Mouse (Mus musculus) left cerebral cortex, adult 2 months (tissue): ENCODE measurements around the gene Mpnd. TPM values are rescaled to one million over a fixed set of nuclear protein-coding genes. Genes with fewer than 3 reads are reported as not detected.

Experiments used
- DNase-seq, 2 experiments: peaks; one replicate each; pipeline ENCODE4 v3.0.0; 2021 to 2022; ENCODE audit warnings: low spot score in 2 of 2, mixed read lengths in 1 of 2; ENCODE audit errors: extremely low spot score in 1 of 2
- H3K27ac ChIP-seq: fragments of 200-600 bp; 2 replicates; pipeline ENCODE4 v1.8.1; 2022
- H3K4me3 ChIP-seq: fragments of 200-600 bp; 2 replicates; pipeline ENCODE4 v1.8.1; 2022
- CTCF ChIP-seq: fragments of 200-600 bp; IDR thresholded peaks from 2 replicates; pipeline ENCODE4 v1.8.1; 2022; ENCODE audit warnings: antibody characterized with exemption, mild to moderate bottlenecking, moderate library complexity
- intact Hi-C: fragments of 180-260 bp; cut with DNase I; formaldehyde crosslinking; loops from one replicate; pipeline ENCODE4 v1.15.1; 2025
- total RNA-seq, 2 experiments: library from RNA; stranded (reverse); gene quantifications; 2 replicates each; pipeline ENCODE4 v1.2.3; 2021

Gene Mpnd
- total RNA-seq, 2 experiments from 2014 or later, result 90.8 to 91.2 TPM

GRCm38 (mm10) chr17:55986030-55986961, 19.2 kb upstream of the Mpnd start, which contains the start of gene Fsd1:
Gene Fsd1 (plus strand): TSS chr17:55986509.
- Histone ChIP-seq H3K27ac (peak within 1 kb of the TSS; percentile 88), H3K4me3 (peak within 1 kb of the TSS; percentile 73)
- no peak for TF ChIP-seq CTCF
- peak; percentile 80 to 85 for DNase-seq
- intact Hi-C loops, result no loop called here

GRCm38 (mm10) chr17:55990278-55990898, 15.1 kb upstream of the Mpnd start:
- DNase-seq, result no peak
- Histone ChIP-seq H3K4me3 (no peak overlapping the region), H3K27ac (no peak overlapping the region)
- no peak for TF ChIP-seq CTCF
- intact Hi-C loops, result no loop called here

GRCm38 (mm10) chr17:55996007-55996406, 9.5 kb upstream of the Mpnd start:
- DNase-seq, result no peak
- intact Hi-C loops, result no loop called here
- H3K4me3 ChIP-seq, result no peak overlapping the region
- H3K27ac ChIP-seq, result no peak overlapping the region
- no peak for TF ChIP-seq CTCF

GRCm38 (mm10) chr17:55999794-56000499, 5.6 kb upstream of the Mpnd start:
- no peak for DNase-seq
- H3K4me3 ChIP-seq, result no peak overlapping the region
- no peak overlapping the region for H3K27ac ChIP-seq
- intact Hi-C loops, result no loop called here
- TF ChIP-seq CTCF, result no peak

GRCm38 (mm10) chr17:56003000-56003399, 2.5 kb upstream of the Mpnd start:
- H3K27ac ChIP-seq, result no peak overlapping the region
- no peak for TF ChIP-seq CTCF

GRCm38 (mm10) chr17:56006956-56007355, 1.4 kb downstream of the Mpnd start:
- no peak for DNase-seq
- Histone ChIP-seq H3K27ac (no peak overlapping the region), H3K4me3 (no peak overlapping the region)
- intact Hi-C loops, result no loop called here
- TF ChIP-seq CTCF, result no peak

More at GRCm38 (mm10) chr17:56003000-56003399, 2.5 kb upstream of the Mpnd start:
- DNase-seq, result no peak
- intact Hi-C loops, result no loop called here
- no peak overlapping the region for H3K4me3 ChIP-seq

- peak overlapping the region; percentile 95 for H3K27ac ChIP-seq
- intact Hi-C loops, result no loop called here
- no peak; the same call in 1 of the 2 replicates for TF ChIP-seq CTCF
- no peak for DNase-seq
- H3K4me3 ChIP-seq, result peak overlapping the region; percentile 96
These were observed 2.2 kb downstream of the Mpnd start for GRCm38 (mm10) chr17:56007444-56008355.

GRCm38 (mm10) chr17:56008356-56009087, 3.0 kb downstream of the Mpnd start:
- peak; percentile 88 to 92 for DNase-seq
- TF ChIP-seq CTCF, result no peak
- intact Hi-C loops, result loop anchor here (1.0 kb wide), 1 partner anchor 49 kb away; the partner anchor contains the start of gene Yju2
- Histone ChIP-seq H3K27ac (peak overlapping the region; percentile 95), H3K4me3 (peak overlapping the region; percentile 96)

- peak; percentile 54 for TF ChIP-seq CTCF
- peak overlapping the region; percentile 96 for H3K4me3 ChIP-seq
- intact Hi-C loops, result loop anchor here (1.0 kb wide), 1 partner anchor 50 kb away; the partner anchor contains the start of gene Yju2
- DNase-seq, result peak; percentile 88 to 91
- peak overlapping the region; percentile 95 for H3K27ac ChIP-seq
These were observed 3.8 kb downstream of the Mpnd start for GRCm38 (mm10) chr17:56009088-56009961.

- Histone ChIP-seq H3K4me3 (peak overlapping the region; percentile 96), H3K27ac (peak overlapping the region; percentile 95)
- DNase-seq, result no peak
- intact Hi-C loops, result loop anchor here (1.0 to 2.0 kb wide), 2 partner anchors 33 to 51 kb away; partner anchors contain the start of gene Yju2
- TF ChIP-seq CTCF, result no peak
These were observed 4.4 kb downstream of the Mpnd start for GRCm38 (mm10) chr17:56009962-56010240.
